Mouse (Mus musculus) layer of hippocampus, postnatal 10 days (tissue): ENCODE data around the gene L3mbtl4. TPM values are rescaled to one million over a fixed set of nuclear protein-coding genes. Genes with fewer than 3 reads are reported as not detected.

Experiments used
- DNase-seq, 2 experiments: peaks; one replicate each; pipeline ENCODE4 v3.0.0; 2021; ENCODE audit warnings: low spot score in 2 of 2
- long read RNA-seq: library from polyadenylated mRNA; stranded (forward); transcript quantifications from one replicate; pipeline ENCODE4 v2.0.0, GENCODE M21; 2023
- total RNA-seq, 2 experiments: library from RNA; stranded (reverse); gene quantifications; 2 replicates each; pipeline ENCODE4 v1.2.3; 2021

L3mbtl4 gene
- total RNA-seq, result 1 to 10 TPM; 1.1 to 1.4 TPM
- long read RNA-seq, partial matches to known transcripts, result 0 of 1 reads
- long read RNA-seq, other reads (novel, unspliced or antisense), result 1 of 1 reads

- DNase-seq, result peak in 1 of 2 experiments; percentile 31
These were observed at the start of gene L3mbtl4 for GRCm38 (mm10) chr17:68273527-68273926. Gene L3mbtl4 (plus strand): TSS chr17:68273797.

GRCm38 (mm10) chr17:68230484-68230883, 43.1 kb upstream of the L3mbtl4 start:
- no peak for DNase-seq

- DNase-seq, result no peak
These were observed 38.2 kb upstream of the L3mbtl4 start for GRCm38 (mm10) chr17:68235380-68235779.

- DNase-seq, result no peak
These were observed 36.6 kb upstream of the L3mbtl4 start for GRCm38 (mm10) chr17:68236992-68237391.

GRCm38 (mm10) chr17:68240171-68240570, 33.4 kb upstream of the L3mbtl4 start:
- no peak for DNase-seq

- no peak for DNase-seq
These were observed 8.6 kb upstream of the L3mbtl4 start for GRCm38 (mm10) chr17:68264835-68265557.

- DNase-seq, result no peak
These were observed 357 bp downstream of the L3mbtl4 start for GRCm38 (mm10) chr17:68273954-68274353.

- no peak for DNase-seq
These were observed 1.5 kb downstream of the L3mbtl4 start for GRCm38 (mm10) chr17:68275138-68275537.

GRCm38 (mm10) chr17:68280915-68281314, 7.3 kb downstream of the L3mbtl4 start:
- DNase-seq, result no peak

- DNase-seq, result no peak
These were observed 11.7 kb downstream of the L3mbtl4 start for GRCm38 (mm10) chr17:68285119-68285782.

GRCm38 (mm10) chr17:68288094-68288493, 14.5 kb downstream of the L3mbtl4 start:
- DNase-seq, result no peak

- no peak for DNase-seq
These were observed 15.1 kb downstream of the L3mbtl4 start for GRCm38 (mm10) chr17:68288699-68289098.

- DNase-seq, result no peak
These were observed 18.2 kb downstream of the L3mbtl4 start for GRCm38 (mm10) chr17:68291713-68292364.

- DNase-seq, result no peak
These were observed 34.8 kb downstream of the L3mbtl4 start for GRCm38 (mm10) chr17:68308381-68308780.

GRCm38 (mm10) chr17:68312286-68312927, 38.8 kb downstream of the L3mbtl4 start:
- DNase-seq, result no peak

- no peak for DNase-seq
These were observed 47.3 kb downstream of the L3mbtl4 start for GRCm38 (mm10) chr17:68320940-68321339.

- DNase-seq, result no peak
These were observed 49.0 kb downstream of the L3mbtl4 start for GRCm38 (mm10) chr17:68322607-68323006.

- DNase-seq, result no peak
These were observed 58.6 kb downstream of the L3mbtl4 start for GRCm38 (mm10) chr17:68332225-68332624.

GRCm38 (mm10) chr17:68333382-68333781, 59.8 kb downstream of the L3mbtl4 start:
- no peak for DNase-seq

GRCm38 (mm10) chr17:68338917-68339553, 65.4 kb downstream of the L3mbtl4 start:
- no peak for DNase-seq

GRCm38 (mm10) chr17:68357687-68358086, 84.1 kb downstream of the L3mbtl4 start:
- no peak for DNase-seq
